Mouse (Mus musculus) adrenal gland, postnatal 36 days (tissue): ENCODE results near the gene Dbndd2. TPM values are rescaled to one million over a fixed set of nuclear protein-coding genes. Genes with fewer than 3 reads are reported as not detected.

ENCODE experiments used
- DNase-seq, 2 experiments: peaks; one replicate each; pipeline ENCODE4 v3.0.0; 2021; ENCODE audit warnings: mixed read lengths in 1 of 2
- total RNA-seq, 2 experiments: library from RNA; stranded (reverse); gene quantifications; 2 replicates each; pipeline ENCODE4 v1.2.3; 2021

Dbndd2 gene
- total RNA-seq, 2 experiments from 2014 or later, result 8.0 to 12.5 TPM

DNA sequence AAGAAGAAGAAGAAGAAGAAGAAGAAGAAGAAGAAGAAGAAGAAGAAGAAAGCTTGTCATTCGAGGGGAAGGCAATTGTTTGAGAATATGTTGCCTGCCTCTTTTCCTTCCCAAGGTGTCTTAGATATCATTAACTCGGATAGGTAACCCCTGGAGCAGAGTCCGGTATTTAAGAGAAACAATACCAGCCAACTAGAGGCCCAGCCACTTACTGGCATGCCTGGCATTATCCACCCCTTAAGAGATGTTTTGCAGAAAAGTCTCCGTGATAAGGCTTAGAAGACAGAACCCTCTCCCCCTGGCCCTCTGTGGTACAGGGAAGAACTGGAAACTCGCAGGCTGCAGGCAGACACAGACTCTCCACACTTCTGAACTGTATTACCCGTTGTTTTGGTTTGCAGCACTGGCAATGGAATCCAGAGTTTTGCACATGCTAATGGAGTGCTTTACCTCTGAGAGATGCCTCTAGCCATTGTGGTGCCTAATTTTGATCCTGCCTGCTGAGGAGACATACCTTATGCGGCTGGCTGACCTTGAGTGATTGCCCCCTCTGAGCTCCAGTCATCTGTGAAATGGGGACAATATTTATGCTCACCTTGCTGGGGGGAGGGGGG, 31.9 kb upstream of the Dbndd2 start:
- no peak for DNase-seq

DNA sequence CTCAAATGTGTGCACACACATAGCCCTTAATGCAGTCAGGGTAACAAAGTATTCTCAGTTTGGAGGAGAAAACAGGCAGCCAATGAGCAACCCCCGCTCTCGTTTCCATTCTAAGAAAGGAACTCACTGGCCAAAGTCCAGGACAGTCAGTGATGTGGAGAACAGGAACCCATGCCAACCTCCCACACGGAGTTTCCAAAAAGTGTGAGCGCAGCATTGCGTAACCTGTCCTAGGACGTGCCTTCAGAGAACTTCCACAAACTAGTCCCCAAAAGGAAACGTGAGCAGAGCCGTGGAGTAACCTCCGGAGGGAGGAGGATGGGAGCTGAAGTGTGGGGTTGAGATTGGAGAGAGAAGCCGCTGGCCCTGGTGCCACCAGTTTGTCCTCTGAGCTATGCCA, 31.1 kb upstream of the Dbndd2 start:
- DNase-seq, result peak; percentile 73 to 77

DNA sequence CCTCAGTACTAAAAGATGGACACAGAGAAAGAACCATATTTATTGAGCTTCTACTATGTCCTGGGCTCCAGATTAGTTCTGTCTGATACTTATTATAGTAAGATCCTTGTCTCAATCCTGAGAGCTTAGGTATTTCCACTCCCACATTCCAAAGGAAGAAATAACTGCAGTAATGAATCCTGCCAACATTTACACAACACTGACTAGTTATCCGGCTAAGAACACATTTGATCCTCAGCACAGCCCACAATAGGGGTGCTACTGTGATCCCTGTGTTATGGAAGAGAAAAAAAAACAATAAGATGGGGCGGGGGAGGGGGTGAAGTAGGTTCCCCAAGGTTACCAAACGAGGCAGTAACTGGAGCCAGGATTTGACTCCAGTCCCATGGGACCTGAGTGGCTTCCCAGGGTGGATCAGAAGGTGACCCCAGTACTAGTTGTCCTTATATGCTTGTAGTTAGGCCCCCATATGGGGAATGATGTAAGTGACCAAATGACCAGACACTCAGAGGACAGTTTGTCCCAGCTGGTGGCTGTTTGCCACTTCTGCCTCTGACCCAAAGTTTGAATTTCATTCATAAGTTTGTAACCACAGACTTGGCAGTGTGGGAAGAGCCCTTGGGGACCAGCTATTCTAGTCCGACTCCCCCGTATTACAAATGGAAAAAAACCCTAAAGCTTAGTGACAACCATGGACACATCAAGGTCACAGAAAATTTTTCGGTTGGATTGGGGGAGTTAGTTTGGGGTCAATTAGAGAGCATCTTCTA, 30.3 kb upstream of the Dbndd2 start:
- peak; percentile 57 to 63 for DNase-seq

GRCm38 (mm10) chr2:164456413-164456812, 29.5 kb upstream of the Dbndd2 start:
- no peak for DNase-seq

- DNase-seq, result peak in 1 of 2 experiments; percentile 24
Measured at GRCm38 (mm10) chr2:164456864-164457300, 29.0 kb upstream of the Dbndd2 start, which contains the start of gene Sys1. Gene Sys1, plus strand, starts transcription at chr2:164456964.

DNA sequence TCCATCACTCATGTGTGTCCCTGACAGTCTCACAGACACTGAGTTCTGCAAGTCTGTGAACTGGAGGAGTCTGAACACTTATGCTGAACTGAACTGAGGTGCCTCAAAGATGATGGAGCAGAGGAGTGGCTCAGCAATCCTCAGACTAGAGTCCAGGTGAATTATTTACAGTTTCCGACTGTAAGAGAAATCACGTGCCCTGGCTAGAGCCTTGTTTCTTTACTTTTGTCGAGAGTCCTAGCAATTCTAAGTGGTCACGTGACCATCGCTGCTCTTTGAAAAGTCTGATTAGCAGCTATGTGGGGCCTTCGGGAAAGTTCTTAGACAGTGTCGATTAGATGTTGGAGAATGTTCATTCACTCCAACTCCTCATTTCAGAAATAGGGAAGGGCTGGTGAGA, 28.0 kb upstream of the Dbndd2 start:
- DNase-seq, result no peak

- peak; percentile 72 to 73 for DNase-seq
Measured at GRCm38 (mm10) chr2:164458535-164458934, 27.4 kb upstream of the Dbndd2 start.

DNA sequence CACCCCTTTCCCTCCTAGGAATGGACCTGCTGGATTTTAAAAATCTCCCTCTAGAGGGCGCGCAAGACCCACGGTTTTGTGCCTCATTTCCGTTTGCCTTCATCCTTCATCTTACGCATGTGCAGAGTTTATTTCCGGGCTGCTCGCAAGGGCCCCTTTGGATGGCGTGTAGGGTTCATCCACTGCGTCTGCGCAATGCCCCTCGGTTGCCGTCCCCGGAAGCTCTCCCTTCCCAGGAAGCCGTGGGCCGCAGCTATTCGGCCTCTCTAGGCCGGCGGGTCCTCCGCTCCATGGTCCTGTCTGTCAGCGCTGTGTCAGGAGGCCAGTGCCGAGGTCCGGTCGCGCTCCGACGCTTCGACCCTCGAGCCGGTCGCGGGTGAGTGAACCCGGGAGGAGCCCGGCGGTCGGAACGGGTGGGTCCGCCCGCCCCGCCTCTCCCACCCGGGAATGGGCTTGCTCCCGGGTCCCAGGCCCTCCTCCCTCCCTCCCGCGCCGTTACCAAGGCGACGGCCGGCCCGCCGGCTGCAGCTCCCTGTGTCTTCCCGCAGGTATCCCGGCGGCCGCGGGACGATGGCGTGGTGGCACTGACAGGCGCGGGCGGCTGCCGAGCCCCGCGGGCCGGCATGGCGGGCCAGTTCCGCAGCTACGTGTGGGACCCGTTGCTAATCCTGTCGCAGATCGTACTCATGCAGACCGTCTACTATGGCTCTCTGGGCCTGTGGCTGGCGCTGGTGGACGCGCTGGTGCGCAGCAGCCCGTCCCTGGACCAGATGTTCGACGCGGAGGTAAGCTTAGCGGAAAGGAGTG, 25.0 kb upstream of the Dbndd2 start, which contains the start of gene Gm20458:
Gm20458 (plus strand) TSS at position 223 of the 807 bp plus-strand sequence.
- peak; percentile 96 to 97 for DNase-seq

DNA sequence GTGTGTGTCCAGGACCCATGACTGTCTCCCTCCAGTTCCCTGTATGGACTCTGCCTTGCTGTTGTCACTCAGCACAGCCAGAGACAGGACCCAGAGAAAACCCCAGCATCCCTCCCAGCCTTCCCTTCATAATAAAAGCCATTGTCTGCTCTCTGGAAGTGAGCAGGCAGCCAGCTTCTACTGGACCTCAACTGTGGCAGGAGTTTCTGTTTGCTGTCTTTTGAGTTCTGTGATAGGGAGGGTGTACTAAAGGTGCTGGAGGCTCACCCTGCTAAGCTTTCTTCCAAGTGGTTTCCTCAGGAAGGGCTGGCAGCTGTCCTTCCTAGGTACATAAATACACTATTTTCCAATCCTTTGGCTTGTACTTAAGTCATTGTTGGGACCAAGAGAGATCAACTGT, 20.7 kb upstream of the Dbndd2 start:
- DNase-seq, result no peak

GRCm38 (mm10) chr2:164466787-164467186, 19.1 kb upstream of the Dbndd2 start:
- DNase-seq, result no peak

DNA sequence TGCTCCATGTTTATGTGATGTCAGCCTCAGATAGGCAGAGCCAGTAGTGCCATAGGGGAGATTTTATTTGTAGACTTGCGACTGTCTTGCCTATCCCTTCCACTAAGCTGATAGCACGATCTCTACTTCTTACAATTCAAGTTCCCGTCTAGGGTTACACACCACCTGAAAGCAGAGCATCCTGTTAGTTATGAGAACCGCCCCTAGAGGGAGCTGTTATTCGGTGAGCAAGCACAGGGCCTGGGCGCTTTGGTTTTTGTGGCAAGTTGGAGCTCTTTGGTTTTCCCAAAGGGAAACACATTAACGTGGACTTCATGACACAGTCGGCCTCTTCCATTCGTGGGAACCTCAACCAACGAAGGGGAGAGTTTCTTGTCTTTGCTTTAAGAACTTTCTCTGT, 15.7 kb upstream of the Dbndd2 start:
- peak; percentile 57 to 77 for DNase-seq

DNA sequence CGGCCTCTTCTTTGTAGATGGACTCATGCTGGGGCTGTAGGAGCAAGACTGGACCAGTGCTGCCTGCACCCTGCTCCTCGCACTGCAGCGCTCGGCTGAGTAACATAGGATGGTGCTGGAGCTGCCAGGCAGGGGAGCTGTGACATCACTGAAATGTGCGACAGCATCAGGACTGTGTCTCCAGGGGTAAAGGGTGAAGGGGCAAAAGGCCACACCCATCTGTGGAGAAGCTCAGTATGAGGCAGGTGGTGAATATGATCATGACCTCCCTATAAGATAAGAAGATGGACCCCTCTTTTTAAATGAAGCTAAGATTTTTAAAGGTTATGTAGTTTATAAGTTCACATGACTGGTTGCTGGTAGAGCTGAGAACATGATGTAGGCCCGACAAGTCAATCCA, 12.3 kb upstream of the Dbndd2 start, which contains the start of gene Trp53tg5:
Trp53tg5 (minus strand) TSS at position 101 of the 400 bp plus-strand sequence.
- no peak for DNase-seq

DNA sequence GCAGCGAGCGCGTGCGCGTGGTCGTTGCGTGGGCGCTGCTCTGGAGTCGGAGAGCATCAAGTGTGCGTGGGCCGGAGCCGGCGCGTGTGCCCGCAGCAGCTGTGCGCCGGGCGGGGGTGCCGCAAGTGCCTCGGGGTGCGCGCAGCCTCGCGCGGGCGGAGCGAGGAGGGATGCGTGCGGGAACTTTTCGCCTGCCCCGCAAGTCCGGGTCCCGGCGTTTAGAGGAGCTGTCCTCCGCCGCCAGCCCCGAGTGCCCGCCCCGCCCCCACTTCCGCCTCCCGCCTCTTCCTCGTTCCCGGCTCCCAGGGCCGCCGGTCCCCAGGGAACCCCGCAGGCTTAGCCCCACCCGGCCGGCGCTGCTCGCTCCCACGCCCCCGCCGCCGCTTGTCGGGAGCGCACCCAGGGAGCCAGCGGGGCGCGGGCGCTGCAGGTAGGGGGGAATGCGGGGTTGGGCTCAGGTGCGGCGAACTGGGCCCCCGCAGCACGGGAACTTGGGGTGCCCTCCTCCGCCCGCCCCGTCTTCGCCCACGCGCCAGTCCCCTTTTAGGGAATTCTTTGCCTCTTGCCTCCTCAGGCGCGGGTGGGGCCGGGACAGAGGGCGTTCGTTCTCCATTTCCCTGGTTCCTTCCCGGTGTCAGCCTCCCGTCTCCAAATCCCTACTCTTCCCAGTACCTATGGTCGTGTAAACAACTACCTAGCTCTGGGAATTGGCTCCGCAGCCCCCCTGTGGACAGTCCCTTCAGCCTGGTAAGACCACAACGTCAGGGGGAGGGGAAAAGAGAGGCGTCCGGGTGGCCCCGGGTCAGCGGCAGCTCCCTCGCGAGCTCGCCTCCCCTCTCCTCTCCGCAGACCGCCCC, 580 bp downstream of the Dbndd2 start:
- peak; percentile 69 to 85 for DNase-seq

GRCm38 (mm10) chr2:164487115-164487527, 1.2 kb downstream of the Dbndd2 start:
- no peak for DNase-seq

DNA sequence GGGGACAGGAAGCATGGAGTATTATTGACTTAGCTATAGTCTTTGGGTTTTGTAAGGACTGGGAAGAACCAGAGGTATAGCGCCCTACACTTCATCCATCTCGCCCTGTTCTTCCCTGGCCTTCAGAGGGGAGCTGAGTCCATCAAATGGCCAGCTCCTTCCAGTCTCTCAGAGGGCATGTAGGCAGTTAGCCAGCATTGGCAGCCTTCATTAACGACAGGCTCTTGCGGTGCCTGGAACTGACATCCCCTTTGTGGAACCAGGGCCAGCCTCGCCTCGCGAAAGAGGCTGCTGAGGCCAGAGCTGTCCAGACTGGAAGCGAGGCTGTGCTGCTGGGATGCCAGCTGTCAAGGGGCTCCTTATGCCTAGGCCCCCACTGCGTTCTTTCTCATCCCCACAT, 1.9 kb downstream of the Dbndd2 start:
- DNase-seq, result no peak

DNA sequence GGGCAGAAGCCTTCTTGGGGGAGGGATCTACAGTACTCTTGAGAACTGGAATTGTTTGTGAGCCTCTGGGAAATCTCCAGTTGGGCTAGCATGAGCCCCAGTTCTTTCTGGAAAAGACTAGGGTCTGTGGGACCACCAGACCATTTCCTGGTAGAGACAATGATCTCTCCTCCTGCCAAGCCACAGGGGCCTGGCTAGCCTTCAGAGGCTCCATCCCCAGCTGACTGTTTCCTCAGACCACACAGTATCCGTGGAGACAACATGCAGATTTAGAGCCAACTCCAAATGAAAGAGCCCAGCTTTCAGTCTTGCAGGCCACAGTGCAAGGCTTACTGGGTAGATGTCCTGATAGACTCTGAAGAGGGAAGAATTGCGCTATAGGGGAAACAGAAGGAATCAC, 8.2 kb downstream of the Dbndd2 start:
- no peak for DNase-seq

GRCm38 (mm10) chr2:164496331-164496730, 10.4 kb downstream of the Dbndd2 start:
- DNase-seq, result no peak

GRCm38 (mm10) chr2:164496847-164497690, 11.2 kb downstream of the Dbndd2 start, which contains the start of gene Pigt:
Gene Pigt, plus strand, starts transcription at chr2:164497520.
- peak; percentile 92 to 93 for DNase-seq

DNA sequence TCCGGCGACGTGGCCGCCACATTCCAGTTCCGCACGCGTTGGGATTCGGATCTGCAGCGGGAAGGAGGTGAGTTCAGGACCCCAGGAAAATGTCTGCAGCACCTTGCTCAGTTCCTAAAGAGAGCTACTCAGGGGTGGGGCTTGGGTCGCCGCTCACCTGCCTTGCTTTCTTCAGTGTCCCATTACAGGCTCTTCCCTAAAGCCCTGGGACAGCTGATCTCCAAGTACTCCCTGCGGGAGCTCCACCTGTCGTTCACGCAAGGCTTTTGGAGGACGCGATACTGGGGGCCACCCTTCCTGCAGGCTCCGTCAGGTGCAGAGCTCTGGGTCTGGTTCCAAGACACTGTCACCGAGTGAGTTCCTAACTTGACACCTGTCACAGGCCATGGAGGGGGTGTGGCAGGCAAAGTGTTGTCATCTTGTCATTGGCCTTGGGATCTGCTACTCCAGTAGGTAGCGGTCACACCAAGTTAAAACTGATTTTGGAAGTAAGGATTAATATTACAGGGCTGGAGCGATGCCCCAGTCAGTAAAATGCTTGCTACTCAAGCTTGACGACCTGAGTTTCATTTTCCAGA, 11.9 kb downstream of the Dbndd2 start:
- DNase-seq, result no peak

DNA sequence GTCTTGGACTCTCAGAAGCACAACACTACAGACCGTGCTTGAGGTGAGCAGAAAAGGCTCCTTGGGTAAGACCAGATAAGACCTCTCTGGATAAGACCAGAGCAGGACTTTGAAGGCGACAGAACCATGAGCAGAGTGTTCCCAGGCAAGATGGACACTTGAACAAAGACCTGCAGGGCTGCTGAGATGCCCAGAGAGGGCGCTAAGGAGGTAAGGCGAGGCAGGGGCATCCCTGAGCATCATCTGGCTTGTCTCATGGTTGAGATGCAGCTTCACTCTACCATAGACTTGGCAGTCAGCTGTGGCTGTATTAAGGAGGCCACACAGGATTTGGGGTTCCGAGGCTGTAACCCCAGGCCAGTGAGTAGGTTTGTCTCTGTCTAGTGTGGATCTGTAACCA, 13.4 kb downstream of the Dbndd2 start:
- no peak for DNase-seq
